Mouse (Mus musculus): ENCODE measurements at regions not wholly inside any gene's neighbourhood (a gene's known extent, or its start where the extent isn't known, plus 50 kb on each side); places are given as distances from the start of the nearest gene placed in this dataset.

DNA sequence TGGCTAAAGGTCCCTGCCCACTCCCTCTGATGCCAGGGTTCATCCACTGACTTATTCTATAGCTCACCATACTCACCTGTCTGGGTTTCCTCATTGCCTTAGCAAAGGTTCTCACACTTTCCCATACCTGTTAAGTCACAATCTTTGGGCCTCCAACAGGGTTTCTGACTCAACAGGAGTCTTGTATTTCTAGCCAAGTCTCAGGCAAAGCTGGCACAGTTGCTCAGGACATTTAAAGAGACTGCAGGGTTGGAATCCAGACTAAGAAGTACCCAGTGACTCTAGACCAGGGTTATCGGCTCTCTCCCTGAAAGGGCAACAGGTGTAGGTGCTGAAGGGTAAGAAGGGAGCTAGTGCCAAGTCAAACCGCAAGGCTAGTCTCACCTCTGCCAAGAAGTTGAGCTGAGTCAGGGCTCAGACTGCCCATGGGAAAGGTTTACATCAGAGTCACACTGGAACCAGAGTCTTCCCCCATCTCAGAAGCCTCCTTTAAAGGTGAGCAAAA, 622.4 kb downstream of the Rnf144a start:
- TF ChIP-seq CTCF (IDR thresholded peaks at IDR 0.05) (no peak), EP300 (IDR thresholded peaks at IDR 0.05; ENCODE audit: insufficient read depth, low read depth, low read length) (no peak), POLR2A (IDR thresholded peaks at IDR 0.05; ENCODE audit: insufficient read depth, low read depth, low read length) (no peak)
